Mouse (Mus musculus) gastrocnemius, postnatal 4 days (tissue): ENCODE measurements around the gene Shc3. TPM values are rescaled to one million over a fixed set of nuclear protein-coding genes. Genes with fewer than 3 reads are reported as not detected.
A peak's percentile ranks its signal among the peaks of the same experiment; 100 is the strongest.

Source experiments
- DNase-seq, 2 experiments: peaks; one replicate each; pipeline ENCODE4 v3.0.0; 2021 to 2022; ENCODE audit warnings: low spot score in 2 of 2, mixed read lengths in 2 of 2
- total RNA-seq, 2 experiments: library from RNA; stranded (reverse); gene quantifications; 2 replicates each; pipeline ENCODE4 v1.2.3; 2021

Shc3 gene
- total RNA-seq, 2 experiments from 2014 or later = 3.8 to 3.9 TPM

GRCm38 (mm10) chr13:51418942-51419451, 150.2 kb downstream of the Shc3 start:
- DNase-seq = no peak

- DNase-seq = peak; percentile 93 to 94
Measured at GRCm38 (mm10) chr13:51418268-51418941, 150.8 kb downstream of the Shc3 start.

GRCm38 (mm10) chr13:51417796-51418195, 151.4 kb downstream of the Shc3 start:
- no peak for DNase-seq

GRCm38 (mm10) chr13:51416727-51417126, 152.5 kb downstream of the Shc3 start:
- DNase-seq = no peak

- DNase-seq = no peak
Measured at GRCm38 (mm10) chr13:51413461-51413860, 155.8 kb downstream of the Shc3 start.

- DNase-seq = no peak
Measured at GRCm38 (mm10) chr13:51411696-51412430, 157.4 kb downstream of the Shc3 start.

- DNase-seq = no peak
Measured at GRCm38 (mm10) chr13:51411243-51411642, 158.0 kb downstream of the Shc3 start.

- DNase-seq = no peak
Measured at GRCm38 (mm10) chr13:51409936-51410481, 159.2 kb downstream of the Shc3 start.

- DNase-seq = peak; percentile 52 to 77
Measured at GRCm38 (mm10) chr13:51408519-51409001, 160.7 kb downstream of the Shc3 start, which contains the start of gene S1pr3. Gene S1pr3, plus strand, starts transcription at chr13:51408639.

GRCm38 (mm10) chr13:51407541-51408217, 161.5 kb downstream of the Shc3 start:
- peak in 1 of 2 experiments; percentile 38 for DNase-seq

GRCm38 (mm10) chr13:51405731-51406320, 163.4 kb downstream of the Shc3 start:
- no peak for DNase-seq

- no peak for DNase-seq
Measured at GRCm38 (mm10) chr13:51404566-51404965, 164.7 kb downstream of the Shc3 start.

- DNase-seq = no peak
Measured at GRCm38 (mm10) chr13:51400736-51401501, 168.3 kb downstream of the Shc3 start.

GRCm38 (mm10) chr13:51400186-51400719, 169.0 kb downstream of the Shc3 start:
- no peak for DNase-seq

GRCm38 (mm10) chr13:51399562-51399961, 169.7 kb downstream of the Shc3 start:
- no peak for DNase-seq

- DNase-seq = no peak
Measured at GRCm38 (mm10) chr13:51397861-51398260, 171.4 kb downstream of the Shc3 start.

GRCm38 (mm10) chr13:51392256-51392655, 177.0 kb downstream of the Shc3 start:
- DNase-seq = no peak

- no peak for DNase-seq
Measured at GRCm38 (mm10) chr13:51391359-51391916, 177.8 kb downstream of the Shc3 start.

- DNase-seq = no peak
Measured at GRCm38 (mm10) chr13:51390398-51390797, 178.8 kb downstream of the Shc3 start.
